Mouse (Mus musculus): ENCODE measurements around the gene Hvcn1. TPM values are rescaled to one million over a fixed set of nuclear protein-coding genes. Genes with fewer than 3 reads are reported as not detected.

Gene Hvcn1
- polyA plus RNA-seq, 1 experiment = 0.93 TPM

- Histone ChIP-seq H3K27ac (ENCODE audit: control insufficient read depth, insufficient read depth, low read depth, low read length) (peak overlapping the region; percentile 39; the same call in 1 of the 2 replicates), H3K4me1 (ENCODE audit: control insufficient read depth, insufficient read depth, low read length) (peaks cover 23% of the 10 kb centered on the region), H3K27me3 (ENCODE audit: control insufficient read depth, insufficient read depth, low read length) (no peaks in the 10 kb centered on the region), H3K36me3 (ENCODE audit: control insufficient read depth, insufficient read depth, low read length) (no peaks in the 10 kb centered on the region), H3K4me3 (ENCODE audit: control insufficient read depth, low read depth, low read length) (no peak overlapping the region)
- no peak for TF ChIP-seq CTCF (IDR thresholded peaks at IDR 0.05; ENCODE audit: control insufficient read depth, insufficient read depth, insufficient replicate concordance, low read depth, low read length)
- no peak for TF ChIP-seq POLR2A (IDR thresholded peaks at IDR 0.05; ENCODE audit: control insufficient read depth, low read depth, low read length)
Measured at GRCm38 (mm10) chr5:122228772-122229171, 22.2 kb downstream of the Hvcn1 start.

GRCm38 (mm10) chr5:122230816-122231215 lies 24.2 kb downstream of the Hvcn1 start:
- H3K4me3 ChIP-seq (ENCODE audit: control insufficient read depth, low read depth, low read length) = no peak overlapping the region
- no peak overlapping the region for H3K27ac ChIP-seq (ENCODE audit: control insufficient read depth, insufficient read depth, low read depth, low read length)
- H3K27me3 ChIP-seq (ENCODE audit: control insufficient read depth, insufficient read depth, low read length) = no peaks in the 10 kb centered on the region
- H3K36me3 ChIP-seq (ENCODE audit: control insufficient read depth, insufficient read depth, low read length) = no peaks in the 10 kb centered on the region
- peaks cover 16% of the 10 kb centered on the region for H3K4me1 ChIP-seq (ENCODE audit: control insufficient read depth, insufficient read depth, low read length)
- TF ChIP-seq CTCF (IDR thresholded peaks at IDR 0.05; ENCODE audit: control insufficient read depth, insufficient read depth, insufficient replicate concordance, low read depth, low read length) (no peak), POLR2A (IDR thresholded peaks at IDR 0.05; ENCODE audit: control insufficient read depth, low read depth, low read length) (no peak)

GRCm38 (mm10) chr5:122231431-122231830 lies 24.8 kb downstream of the Hvcn1 start:
- Histone ChIP-seq H3K27me3 (ENCODE audit: control insufficient read depth, insufficient read depth, low read length) (no peaks in the 10 kb centered on the region), H3K27ac (ENCODE audit: control insufficient read depth, insufficient read depth, low read depth, low read length) (no peak overlapping the region), H3K36me3 (ENCODE audit: control insufficient read depth, insufficient read depth, low read length) (no peaks in the 10 kb centered on the region), H3K4me1 (ENCODE audit: control insufficient read depth, insufficient read depth, low read length) (peaks cover 10% of the 10 kb centered on the region), H3K4me3 (ENCODE audit: control insufficient read depth, low read depth, low read length) (no peak overlapping the region)
- TF ChIP-seq POLR2A (IDR thresholded peaks at IDR 0.05; ENCODE audit: control insufficient read depth, low read depth, low read length) (no peak), CTCF (IDR thresholded peaks at IDR 0.05; ENCODE audit: control insufficient read depth, insufficient read depth, insufficient replicate concordance, low read depth, low read length) (no peak)

- TF ChIP-seq POLR2A (IDR thresholded peaks at IDR 0.05; ENCODE audit: control insufficient read depth, low read depth, low read length) = no peak
- no peak for TF ChIP-seq CTCF (IDR thresholded peaks at IDR 0.05; ENCODE audit: control insufficient read depth, insufficient read depth, insufficient replicate concordance, low read depth, low read length)
- H3K27ac ChIP-seq (ENCODE audit: control insufficient read depth, insufficient read depth, low read depth, low read length) = no peak overlapping the region
- H3K27me3 ChIP-seq (ENCODE audit: control insufficient read depth, insufficient read depth, low read length) = no peaks in the 10 kb centered on the region
- H3K4me1 ChIP-seq (ENCODE audit: control insufficient read depth, insufficient read depth, low read length) = peaks cover 10% of the 10 kb centered on the region
- H3K4me3 ChIP-seq (ENCODE audit: control insufficient read depth, low read depth, low read length) = no peak overlapping the region
- H3K36me3 ChIP-seq (ENCODE audit: control insufficient read depth, insufficient read depth, low read length) = no peaks in the 10 kb centered on the region
Measured at GRCm38 (mm10) chr5:122232004-122232403, 25.4 kb downstream of the Hvcn1 start.

GRCm38 (mm10) chr5:122233077-122233581 lies 26.5 kb downstream of the Hvcn1 start:
- Histone ChIP-seq H3K4me3 (ENCODE audit: control insufficient read depth, low read depth, low read length) (no peak overlapping the region), H3K27me3 (ENCODE audit: control insufficient read depth, insufficient read depth, low read length) (no peaks in the 10 kb centered on the region), H3K36me3 (ENCODE audit: control insufficient read depth, insufficient read depth, low read length) (no peaks in the 10 kb centered on the region), H3K4me1 (ENCODE audit: control insufficient read depth, insufficient read depth, low read length) (peaks cover 7% of the 10 kb centered on the region), H3K27ac (ENCODE audit: control insufficient read depth, insufficient read depth, low read depth, low read length) (no peak overlapping the region)
- TF ChIP-seq CTCF (IDR thresholded peaks at IDR 0.05; ENCODE audit: control insufficient read depth, insufficient read depth, insufficient replicate concordance, low read depth, low read length) = no peak
- TF ChIP-seq POLR2A (IDR thresholded peaks at IDR 0.05; ENCODE audit: control insufficient read depth, low read depth, low read length) = no peak

- Histone ChIP-seq H3K4me3 (ENCODE audit: control insufficient read depth, low read depth, low read length) (no peak overlapping the region), H3K27me3 (ENCODE audit: control insufficient read depth, insufficient read depth, low read length) (no peaks in the 10 kb centered on the region), H3K4me1 (ENCODE audit: control insufficient read depth, insufficient read depth, low read length) (peaks cover 7% of the 10 kb centered on the region), H3K27ac (ENCODE audit: control insufficient read depth, insufficient read depth, low read depth, low read length) (no peak overlapping the region), H3K36me3 (ENCODE audit: control insufficient read depth, insufficient read depth, low read length) (no peaks in the 10 kb centered on the region)
- TF ChIP-seq POLR2A (IDR thresholded peaks at IDR 0.05; ENCODE audit: control insufficient read depth, low read depth, low read length) = no peak
- TF ChIP-seq CTCF (IDR thresholded peaks at IDR 0.05; ENCODE audit: control insufficient read depth, insufficient read depth, insufficient replicate concordance, low read depth, low read length) = no peak
Measured at GRCm38 (mm10) chr5:122233695-122234094, 27.1 kb downstream of the Hvcn1 start.

GRCm38 (mm10) chr5:122234319-122235195 lies 28.0 kb downstream of the Hvcn1 start:
- Histone ChIP-seq H3K4me1 (ENCODE audit: control insufficient read depth, insufficient read depth, low read length) (peaks cover 6% of the 10 kb centered on the region), H3K27ac (ENCODE audit: control insufficient read depth, insufficient read depth, low read depth, low read length) (no peak overlapping the region), H3K27me3 (ENCODE audit: control insufficient read depth, insufficient read depth, low read length) (no peaks in the 10 kb centered on the region), H3K36me3 (ENCODE audit: control insufficient read depth, insufficient read depth, low read length) (no peaks in the 10 kb centered on the region), H3K4me3 (ENCODE audit: control insufficient read depth, low read depth, low read length) (no peak overlapping the region)
- TF ChIP-seq CTCF (IDR thresholded peaks at IDR 0.05; ENCODE audit: control insufficient read depth, insufficient read depth, insufficient replicate concordance, low read depth, low read length) (no peak), POLR2A (IDR thresholded peaks at IDR 0.05; ENCODE audit: control insufficient read depth, low read depth, low read length) (no peak)
